Mouse (Mus musculus) embryonic facial prominence, embryonic 10.5 days (tissue): ENCODE results near the gene Tnfrsf8. TPM values are rescaled to one million over a fixed set of nuclear protein-coding genes. Genes with fewer than 3 reads are reported as not detected.

Experiments used
- DNase-seq: peaks from one replicate; pipeline ENCODE4 v3.0.0-alpha.2; 2017; ENCODE audit warnings: low spot score
- H3K27ac ChIP-seq: fragments of 300-500 bp; sonication (generic); replicated peaks from 2 replicates; pipeline ENCODE4 v1.5.1; 2016; ENCODE audit warnings: mild to moderate bottlenecking
- H3K27me3 ChIP-seq: fragments of 300-500 bp; sonication (generic); replicated peaks from 2 replicates; pipeline ENCODE4 v1.6.1; 2016; ENCODE audit warnings: low read depth, mild to moderate bottlenecking; ENCODE audit not compliant: poor library complexity, severe bottlenecking
- H3K36me3 ChIP-seq: fragments of 300-500 bp; sonication (generic); replicated peaks from 2 replicates; pipeline ENCODE4 v1.6.1; 2016; ENCODE audit warnings: mild to moderate bottlenecking, moderate library complexity
- H3K4me1 ChIP-seq: fragments of 300-500 bp; sonication (generic); 2 replicates; pipeline ENCODE4 v1.6.1; 2016
- H3K4me3 ChIP-seq: fragments of 300-500 bp; sonication (generic); 2 replicates; pipeline ENCODE4 v1.5.1; 2016; ENCODE audit warnings: mild to moderate bottlenecking, moderate library complexity
- H3K9me3 ChIP-seq: fragments of 300-500 bp; sonication (generic); 2 replicates; pipeline ENCODE4 v1.6.1; 2016; ENCODE audit warnings: mild to moderate bottlenecking
- WGBS: fragments of 180-500 bp; shearing (Covaris S2); methylation state at CpG from one replicate; pipeline ENCODE4 v1.1.7; 2016; 5-methylcytosine and 5-hydroxymethylcytosine counted together
- polyA plus RNA-seq: library from polyadenylated mRNA; unstranded; fragments of >200 nt; fragmentation: Nextera tagmentation; extraction: Ambion mirVana; gene quantifications from 2 replicates; pipeline ENCODE4 v1.2.1, GENCODE M21; 2016

Tnfrsf8 gene
- polyA plus RNA-seq, 1 experiment from 2014 or later = not detected

- no peak for DNase-seq
- Histone ChIP-seq H3K9me3 (no peaks in the 10 kb centered on the region), H3K36me3 (no peaks in the 10 kb centered on the region), H3K27ac (no peak overlapping the region), H3K4me3 (no peak overlapping the region), H3K27me3 (no peaks in the 10 kb centered on the region), H3K4me1 (no peaks in the 10 kb centered on the region)
- 81% methylated on average over 6 of the region's 6 CpGs for WGBS
Observed at GRCm38 (mm10) chr4:145276368-145277249, 38.4 kb downstream of the Tnfrsf8 start.

- Histone ChIP-seq H3K9me3 (no peaks in the 10 kb centered on the region), H3K4me3 (no peak overlapping the region), H3K27me3 (no peaks in the 10 kb centered on the region), H3K36me3 (no peaks in the 10 kb centered on the region), H3K4me1 (no peaks in the 10 kb centered on the region), H3K27ac (no peak overlapping the region)
- DNase-seq = no peak
- 95% methylated on average over 5 of the region's 5 CpGs for WGBS
Observed at GRCm38 (mm10) chr4:145274887-145275286, 40.1 kb downstream of the Tnfrsf8 start.

- Histone ChIP-seq H3K36me3 (no peaks in the 10 kb centered on the region), H3K4me1 (no peaks in the 10 kb centered on the region), H3K4me3 (no peak overlapping the region), H3K27me3 (no peaks in the 10 kb centered on the region), H3K9me3 (no peaks in the 10 kb centered on the region), H3K27ac (no peak overlapping the region)
- WGBS = 85% methylated on average over 5 of the region's 5 CpGs
- no peak for DNase-seq
Observed at GRCm38 (mm10) chr4:145273923-145274322, 41.0 kb downstream of the Tnfrsf8 start.

- H3K36me3 ChIP-seq = no peaks in the 10 kb centered on the region
- no peak overlapping the region for H3K4me3 ChIP-seq
- no peaks in the 10 kb centered on the region for H3K4me1 ChIP-seq
- no peaks in the 10 kb centered on the region for H3K9me3 ChIP-seq
- H3K27ac ChIP-seq = no peak overlapping the region
- 80% methylated on average over 1 of the region's 1 CpGs for WGBS
- DNase-seq = no peak
- no peaks in the 10 kb centered on the region for H3K27me3 ChIP-seq
Observed at GRCm38 (mm10) chr4:145272763-145273162, 42.2 kb downstream of the Tnfrsf8 start.

- 86% methylated on average over 4 of the region's 4 CpGs for WGBS
- Histone ChIP-seq H3K27ac (no peak overlapping the region), H3K9me3 (no peaks in the 10 kb centered on the region), H3K4me1 (peaks cover 4% of the 10 kb centered on the region), H3K4me3 (no peak overlapping the region), H3K27me3 (no peaks in the 10 kb centered on the region), H3K36me3 (no peaks in the 10 kb centered on the region)
- no peak for DNase-seq
Observed at GRCm38 (mm10) chr4:145271634-145272033, 43.3 kb downstream of the Tnfrsf8 start.

GRCm38 (mm10) chr4:145270136-145270535 lies 44.8 kb downstream of the Tnfrsf8 start:
- Histone ChIP-seq H3K27ac (no peak overlapping the region), H3K9me3 (no peaks in the 10 kb centered on the region), H3K27me3 (no peaks in the 10 kb centered on the region), H3K4me3 (no peak overlapping the region), H3K4me1 (peaks cover 4% of the 10 kb centered on the region), H3K36me3 (no peaks in the 10 kb centered on the region)
- DNase-seq = no peak
- WGBS = 84% methylated on average over 5 of the region's 5 CpGs

GRCm38 (mm10) chr4:145267631-145268110 lies 47.3 kb downstream of the Tnfrsf8 start:
- H3K36me3 ChIP-seq = no peaks in the 10 kb centered on the region
- no peak overlapping the region for H3K27ac ChIP-seq
- H3K27me3 ChIP-seq = no peaks in the 10 kb centered on the region
- H3K9me3 ChIP-seq = no peaks in the 10 kb centered on the region
- no peak for DNase-seq
- 80% methylated on average over 4 of the region's 4 CpGs for WGBS
- H3K4me3 ChIP-seq = no peak overlapping the region
- peaks cover 4% of the 10 kb centered on the region for H3K4me1 ChIP-seq

- H3K9me3 ChIP-seq = no peaks in the 10 kb centered on the region
- no peaks in the 10 kb centered on the region for H3K27me3 ChIP-seq
- peaks cover 4% of the 10 kb centered on the region for H3K4me1 ChIP-seq
Observed at GRCm38 (mm10) chr4:145266505-145266904, 48.5 kb downstream of the Tnfrsf8 start.

GRCm38 (mm10) chr4:145264761-145265160 lies 50.2 kb downstream of the Tnfrsf8 start:
- no peak for DNase-seq
- H3K36me3 ChIP-seq = no peaks in the 10 kb centered on the region
- no peak overlapping the region for H3K4me3 ChIP-seq
- H3K27me3 ChIP-seq = no peaks in the 10 kb centered on the region
- 54% methylated on average over 2 of the region's 2 CpGs for WGBS
- H3K27ac ChIP-seq = no peak overlapping the region
- no peaks in the 10 kb centered on the region for H3K9me3 ChIP-seq
- peaks cover 4% of the 10 kb centered on the region for H3K4me1 ChIP-seq

More at GRCm38 (mm10) chr4:145266505-145266904, 48.5 kb downstream of the Tnfrsf8 start:
- DNase-seq = no peak
- H3K36me3 ChIP-seq = no peaks in the 10 kb centered on the region
- 80% methylated on average over 4 of the region's 4 CpGs for WGBS
- H3K4me3 ChIP-seq = no peak overlapping the region
- H3K27ac ChIP-seq = no peak overlapping the region

- DNase-seq = no peak
- Histone ChIP-seq H3K27ac (no peak overlapping the region), H3K4me1 (peaks cover 4% of the 10 kb centered on the region), H3K4me3 (no peak overlapping the region), H3K27me3 (no peaks in the 10 kb centered on the region), H3K36me3 (no peaks in the 10 kb centered on the region), H3K9me3 (no peaks in the 10 kb centered on the region)
- WGBS = 87% methylated on average over 1 of the region's 1 CpGs
Observed at GRCm38 (mm10) chr4:145263583-145263982, 51.4 kb downstream of the Tnfrsf8 start.

GRCm38 (mm10) chr4:145260802-145261201 lies 54.2 kb downstream of the Tnfrsf8 start:
- no peaks in the 10 kb centered on the region for H3K9me3 ChIP-seq
- no peaks in the 10 kb centered on the region for H3K27me3 ChIP-seq
- H3K4me1 ChIP-seq = no peaks in the 10 kb centered on the region
- H3K27ac ChIP-seq = no peak overlapping the region
- no peak for DNase-seq
- H3K4me3 ChIP-seq = no peak overlapping the region
- no peaks in the 10 kb centered on the region for H3K36me3 ChIP-seq
- WGBS = 87% methylated on average over 5 of the region's 5 CpGs

- no peak overlapping the region for H3K4me3 ChIP-seq
- H3K4me1 ChIP-seq = no peaks in the 10 kb centered on the region
- 67% methylated on average over 5 of the region's 5 CpGs for WGBS
- no peak for DNase-seq
- H3K27me3 ChIP-seq = no peaks in the 10 kb centered on the region
- H3K9me3 ChIP-seq = no peaks in the 10 kb centered on the region
- no peak overlapping the region for H3K27ac ChIP-seq
- H3K36me3 ChIP-seq = no peaks in the 10 kb centered on the region
Observed at GRCm38 (mm10) chr4:145257751-145258434, 57.1 kb downstream of the Tnfrsf8 start.

GRCm38 (mm10) chr4:145256144-145256543 lies 58.8 kb downstream of the Tnfrsf8 start:
- no peak for DNase-seq
- Histone ChIP-seq H3K4me1 (no peaks in the 10 kb centered on the region), H3K27ac (no peak overlapping the region), H3K4me3 (no peak overlapping the region), H3K27me3 (no peaks in the 10 kb centered on the region), H3K36me3 (no peaks in the 10 kb centered on the region), H3K9me3 (no peaks in the 10 kb centered on the region)
- WGBS = 91% methylated on average over 5 of the region's 5 CpGs
